Mouse (Mus musculus) adipocyte (in vitro differentiated cells): ENCODE data around the gene Dst.

ENCODE experiments used
- DNase-seq: peaks from one replicate; pipeline ENCODE4 v3.0.0-alpha.2; 2016; ENCODE audit warnings: low spot score

Dst gene

DNA sequence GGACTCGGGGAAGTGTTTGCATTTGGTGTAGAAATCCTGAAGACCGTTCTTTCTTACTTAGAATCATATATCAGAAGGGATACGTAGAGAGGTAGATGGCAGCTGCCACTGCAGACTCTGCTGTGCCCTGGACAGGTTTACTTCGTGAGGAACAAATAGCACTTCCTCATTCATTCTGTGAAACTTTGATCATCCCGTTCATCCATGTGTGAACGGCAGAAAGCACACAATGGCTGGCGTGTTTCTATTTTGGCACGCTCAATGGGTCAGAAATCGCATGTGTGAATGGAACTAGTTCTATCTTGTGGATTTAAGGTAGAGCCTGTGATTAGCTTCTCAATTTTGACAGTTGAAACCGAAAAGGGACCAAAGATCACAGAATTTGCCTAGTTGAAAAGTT is 222.8 kb downstream of the Dst start:
- DNase-seq, result no peak

DNA sequence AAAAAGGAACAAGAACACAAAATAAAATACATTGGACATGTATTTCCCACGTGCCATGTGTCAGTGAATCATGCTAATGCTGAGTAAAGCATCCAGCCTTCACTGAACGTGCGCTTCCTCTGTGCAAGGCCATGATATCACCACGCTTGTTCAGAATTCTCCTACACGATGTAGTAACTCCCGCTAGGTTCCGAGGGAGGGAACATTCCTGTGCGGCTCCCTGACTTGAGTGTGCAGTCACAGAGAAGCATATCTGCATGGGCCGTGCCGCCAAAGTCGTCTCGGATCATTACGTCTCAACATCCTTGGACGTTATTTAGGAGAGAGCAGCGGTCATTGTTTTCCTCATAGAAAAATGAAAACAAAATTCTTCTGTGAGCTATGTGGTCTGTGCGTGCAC is 224.8 kb downstream of the Dst start:
- DNase-seq, result no peak

DNA sequence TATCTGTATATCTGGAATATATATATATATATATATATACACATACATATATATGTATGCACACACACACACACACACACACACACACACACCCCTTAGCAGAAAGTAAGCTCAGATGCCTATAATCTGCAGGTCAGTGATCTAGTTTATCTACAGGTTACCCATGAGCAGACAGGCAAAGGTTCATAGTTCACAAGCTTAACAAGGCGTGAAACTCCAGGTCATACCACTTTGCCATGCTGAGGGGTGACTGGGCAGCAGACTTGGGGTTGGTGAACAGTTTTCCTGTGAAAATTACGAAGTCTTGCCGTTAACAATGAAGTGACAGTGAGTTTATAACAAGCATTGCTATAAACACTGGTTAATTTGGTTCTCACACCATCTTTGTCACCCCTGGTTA is 227.5 kb downstream of the Dst start:
- DNase-seq, result no peak

- no peak for DNase-seq
Observed at GRCm38 (mm10) chr1:34139191-34139853, 231.3 kb downstream of the Dst start.

GRCm38 (mm10) chr1:34139871-34140471 is 231.9 kb downstream of the Dst start:
- peak; percentile 67 for DNase-seq

- peak; percentile 73 for DNase-seq
Observed at GRCm38 (mm10) chr1:34140686-34141085, 232.7 kb downstream of the Dst start.

GRCm38 (mm10) chr1:34142951-34143580 is 235.0 kb downstream of the Dst start:
- DNase-seq, result no peak

GRCm38 (mm10) chr1:34144826-34145225 is 236.8 kb downstream of the Dst start:
- no peak for DNase-seq

DNA sequence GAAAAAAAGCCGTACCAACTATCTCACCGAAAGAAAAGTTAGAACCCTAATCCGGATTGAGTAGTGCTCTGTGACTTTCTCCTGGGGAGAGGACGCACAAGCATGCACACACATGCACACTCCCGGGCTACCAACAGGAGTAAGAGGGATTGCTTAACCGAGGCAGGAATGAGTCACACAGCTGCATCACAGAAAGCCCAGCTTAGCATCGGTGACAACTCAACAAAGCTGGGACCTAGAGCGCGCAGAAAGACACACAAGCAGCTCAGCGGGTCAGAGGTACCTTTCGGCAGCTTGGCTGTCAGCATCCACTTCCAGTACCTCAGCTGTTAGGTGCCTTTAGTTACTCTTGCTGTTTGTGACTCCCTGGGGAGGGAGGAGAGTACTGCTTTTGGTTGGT is 240.0 kb downstream of the Dst start:
- no peak for DNase-seq

DNA sequence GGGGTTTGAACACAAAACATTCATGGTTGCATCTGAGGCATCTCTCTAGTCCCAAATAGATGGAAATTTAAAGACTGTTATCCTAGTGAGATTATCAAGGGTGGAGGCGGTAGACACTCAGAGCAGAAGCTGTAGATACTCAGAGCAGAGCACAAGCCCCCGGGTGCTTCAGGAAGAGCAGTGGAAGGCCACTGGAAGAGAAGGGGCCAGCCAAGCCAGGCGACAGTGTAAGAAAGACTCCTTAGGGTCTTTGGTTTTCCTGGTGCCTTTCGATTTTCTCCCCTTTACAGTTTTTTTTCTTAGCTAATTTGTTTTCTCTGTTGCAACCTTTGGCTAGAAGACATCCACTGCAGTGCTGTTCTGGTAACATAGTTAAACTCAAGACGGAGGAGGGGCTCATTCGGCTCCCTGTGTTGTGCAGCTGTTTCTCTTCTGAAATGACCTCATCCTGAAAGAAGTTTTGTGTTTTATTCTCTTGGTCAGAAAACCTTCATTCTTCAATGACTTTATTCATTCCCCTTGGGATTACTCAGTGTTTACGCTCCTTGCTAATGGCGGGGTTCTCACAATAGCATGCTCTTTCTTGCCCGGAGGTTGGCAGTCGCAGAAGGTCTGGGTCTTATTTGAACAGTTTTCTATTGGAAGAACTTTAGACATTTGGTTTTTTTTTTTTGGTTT is 242.5 kb downstream of the Dst start:
- peak; percentile 50 for DNase-seq

DNA sequence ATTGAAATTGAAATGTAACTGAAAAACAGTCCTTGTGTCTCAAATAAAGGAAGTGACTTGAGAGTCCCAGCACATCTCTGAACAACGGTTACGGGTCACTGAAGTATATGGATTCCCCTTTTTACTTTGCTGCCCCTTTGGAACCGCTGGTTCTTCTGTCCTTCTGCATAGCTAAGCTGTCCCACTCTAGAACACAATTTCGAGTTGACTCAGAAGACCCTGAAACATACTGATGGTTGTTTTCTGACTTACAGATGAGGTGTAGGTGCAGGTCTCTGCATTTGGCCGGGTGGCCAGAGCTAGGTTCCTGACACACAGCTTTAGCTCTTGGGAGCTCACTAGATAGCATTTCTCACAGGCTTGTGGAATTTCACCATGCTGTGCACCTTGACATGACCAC is 244.7 kb downstream of the Dst start:
- no peak for DNase-seq

- DNase-seq, result no peak
Observed at GRCm38 (mm10) chr1:34156058-34156457, 248.0 kb downstream of the Dst start.

GRCm38 (mm10) chr1:34157702-34158101 is 249.7 kb downstream of the Dst start:
- DNase-seq, result no peak

GRCm38 (mm10) chr1:34158822-34159221 is 250.8 kb downstream of the Dst start:
- no peak for DNase-seq

DNA sequence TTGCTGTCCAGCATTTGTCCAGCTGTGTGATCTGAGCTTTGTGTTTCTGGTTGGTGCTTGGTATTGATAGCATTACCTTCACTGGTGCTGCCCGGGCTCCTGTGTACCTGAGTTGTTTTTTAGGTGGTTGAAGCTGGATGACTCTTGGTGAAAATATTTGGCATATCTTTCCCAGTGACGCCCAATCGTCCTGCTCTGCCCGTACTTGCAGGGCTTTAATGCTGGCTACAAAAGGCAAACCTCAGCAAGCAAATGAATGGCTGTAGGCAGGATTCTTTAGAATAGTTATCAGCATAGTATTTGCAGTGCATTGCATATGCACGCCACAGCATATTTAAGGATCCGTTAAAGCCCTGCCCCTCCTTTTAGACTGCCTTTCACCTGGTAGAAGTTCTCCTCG is 251.9 kb downstream of the Dst start:
- DNase-seq, result no peak

GRCm38 (mm10) chr1:34164616-34165295 is 256.7 kb downstream of the Dst start:
- DNase-seq, result peak; percentile 86

GRCm38 (mm10) chr1:34165926-34166325 is 257.9 kb downstream of the Dst start:
- DNase-seq, result no peak

DNA sequence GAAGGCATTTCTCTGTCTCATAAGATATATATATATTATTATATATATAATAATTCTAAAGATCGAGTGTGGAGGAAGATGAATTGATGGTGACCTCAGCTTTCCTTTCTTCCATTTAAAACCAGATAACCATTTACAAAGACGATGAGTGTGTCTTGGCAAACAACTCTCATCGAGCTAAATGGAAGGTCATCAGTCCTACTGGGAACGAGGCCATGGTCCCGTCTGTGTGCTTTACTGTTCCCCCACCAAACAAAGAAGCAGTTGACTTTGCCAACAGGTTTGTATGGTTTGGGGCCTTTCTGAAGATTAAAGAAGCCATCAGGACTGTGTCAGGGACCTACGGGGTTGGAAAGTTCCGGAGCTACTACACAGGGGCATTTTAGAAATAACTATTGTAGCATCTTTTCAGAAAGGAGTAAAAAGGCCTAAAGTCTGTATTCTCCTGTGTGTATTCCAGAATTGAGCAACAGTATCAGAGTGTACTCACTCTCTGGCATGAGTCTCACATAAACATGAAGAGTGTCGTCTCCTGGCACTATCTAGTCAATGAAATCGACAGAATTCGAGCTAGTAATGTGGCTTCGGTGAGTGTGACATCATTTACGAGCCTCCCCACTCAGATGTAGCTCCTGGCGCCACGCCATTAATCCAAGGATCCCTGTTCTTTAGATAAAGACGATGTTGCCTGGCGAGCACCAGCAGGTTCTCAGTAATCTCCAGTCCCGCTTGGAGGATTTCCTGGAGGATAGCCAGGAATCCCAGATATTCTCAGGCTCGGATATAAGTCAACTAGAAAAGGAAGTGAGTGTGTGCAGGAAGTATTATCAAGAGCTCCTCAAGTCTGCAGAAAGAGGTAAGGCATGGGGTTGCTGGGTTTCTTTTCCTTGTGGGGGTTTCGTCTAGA is 259.4 kb downstream of the Dst start:
- DNase-seq, result no peak

GRCm38 (mm10) chr1:34169086-34169485 is 261.1 kb downstream of the Dst start:
- no peak for DNase-seq

DNA sequence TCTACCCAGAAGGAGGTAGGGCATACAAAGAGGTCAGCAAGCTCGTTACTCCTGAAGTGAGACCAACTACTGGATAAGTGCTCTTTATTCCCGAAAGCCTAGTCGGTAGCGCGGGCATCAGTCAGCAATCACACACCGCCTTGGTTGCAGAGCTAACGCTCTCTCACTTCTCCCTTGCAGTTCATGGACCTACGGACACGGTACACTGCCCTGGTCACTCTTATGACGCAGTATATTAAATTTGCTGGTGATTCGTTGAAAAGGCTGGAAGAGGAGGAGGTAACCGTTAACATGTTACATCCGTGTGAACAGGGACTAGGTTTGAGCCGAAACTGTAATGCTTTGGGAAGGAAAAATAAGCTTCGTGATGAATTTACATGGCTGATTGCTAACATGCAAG is 266.5 kb downstream of the Dst start:
- DNase-seq, result no peak

DNA sequence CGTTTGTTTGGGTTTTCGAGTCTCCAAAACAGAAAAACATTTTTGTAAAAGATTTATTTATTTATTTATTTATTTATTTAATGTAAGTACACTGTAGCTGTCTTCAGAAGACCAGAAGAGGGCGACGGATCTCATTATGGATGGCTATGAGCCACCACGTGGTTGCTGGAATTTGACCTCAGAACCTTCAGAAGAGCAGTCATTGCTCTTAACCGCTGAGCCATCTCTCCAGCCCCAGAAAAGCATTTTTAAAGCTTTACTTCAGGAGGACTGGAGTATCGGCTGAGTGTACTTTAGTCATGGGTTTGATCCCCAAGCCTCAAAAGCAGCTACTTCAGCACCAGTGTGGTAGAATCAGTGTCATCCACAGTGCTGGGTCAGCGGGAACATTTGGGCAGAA is 266.9 kb downstream of the Dst start:
- peak; percentile 8 for DNase-seq
